Mouse (Mus musculus) heart, postnatal 0 days (tissue): Measurements from ENCODE around the gene Kdm5a. TPM values are rescaled to one million over a fixed set of nuclear protein-coding genes. Genes with fewer than 3 reads are reported as not detected.

Experiments
- ATAC-seq: fragments of 200-750 bp; cut with Nextera tagmentation; 2 replicates; pipeline ENCODE4 v1.8.0; 2017; ENCODE audit warnings: low read depth, moderate number of reproducible peaks, moderate library complexity; ENCODE audit not compliant: insufficient read depth
- DNase-seq: peaks from one replicate; pipeline ENCODE4 v3.0.0-alpha.2; 2016; ENCODE audit warnings: low spot score
- H3K27ac ChIP-seq: fragments of 300-500 bp; sonication (generic); 2 replicates; pipeline ENCODE4 v1.5.1; 2014; ENCODE audit warnings: low read depth, mild to moderate bottlenecking
- H3K27me3 ChIP-seq: fragments of 300-500 bp; sonication (generic); 2 replicates; pipeline ENCODE4 v1.6.1; 2014; ENCODE audit warnings: low read length, mixed read lengths; ENCODE audit not compliant: control insufficient read depth, insufficient read depth
- H3K36me3 ChIP-seq: fragments of 300-500 bp; sonication (generic); replicated peaks from 2 replicates; pipeline ENCODE4 v1.6.1; 2014; ENCODE audit warnings: low read length, mixed read lengths; ENCODE audit not compliant: control insufficient read depth, insufficient read depth
- H3K4me1 ChIP-seq: fragments of 300-500 bp; sonication (generic); 2 replicates; pipeline ENCODE4 v1.6.1; 2014; ENCODE audit warnings: antibody characterized with exemption; ENCODE audit not compliant: control insufficient read depth, insufficient read depth
- H3K4me2 ChIP-seq: fragments of 300-500 bp; sonication (generic); 2 replicates; pipeline ENCODE4 v1.6.1; 2014; ENCODE audit warnings: low read depth, mild to moderate bottlenecking, low read length, moderate library complexity
- H3K4me3 ChIP-seq: fragments of 300-500 bp; sonication (generic); 2 replicates; pipeline ENCODE4 v1.5.1; 2014; ENCODE audit warnings: low read depth, low read length
- H3K9ac ChIP-seq: fragments of 300-500 bp; sonication (generic); replicated peaks from 2 replicates; pipeline ENCODE4 v1.6.1; 2014; ENCODE audit warnings: low read depth, low read length, mixed read lengths
- H3K9me3 ChIP-seq: fragments of 300-500 bp; sonication (generic); replicated peaks from 2 replicates; pipeline ENCODE4 v1.6.1; 2016; ENCODE audit warnings: low read length; ENCODE audit not compliant: control insufficient read depth
- CTCF ChIP-seq: IDR thresholded peaks from 2 replicates; pipeline ENCODE4 v1.5.1; 2016; ENCODE audit warnings: antibody characterized with exemption, control low read depth, low read depth
- EP300 ChIP-seq: IDR thresholded peaks from 2 replicates; pipeline ENCODE4 v1.6.1; 2016; ENCODE audit warnings: antibody characterized with exemption, low read depth
- WGBS: fragments of 180-500 bp; shearing (Covaris S2); extraction: QIAGEN DNeasy Blood & Tissue Kit; methylation state at CpG from one replicate; pipeline ENCODE4 v1.1.7; 2014; 5-methylcytosine and 5-hydroxymethylcytosine counted together
- polyA plus RNA-seq: library from polyadenylated mRNA; unstranded; fragments of >200 nt; fragmentation: Nextera tagmentation; extraction: Ambion mirVana; gene quantifications from 2 replicates; pipeline ENCODE4 v1.2.1, GENCODE M21; 2015
- total RNA-seq: library from RNA; depleted of rRNA; stranded (reverse); fragments of >200 nt; gene quantifications from 2 replicates; pipeline ENCODE4 v1.2.3, GENCODE M21; 2014; ENCODE audit warnings: low replicate concordance

Gene Kdm5a
- total and polyA plus RNA-seq, 2 experiments from 2014 or later: 21.5 to 34.6 TPM

- WGBS: 76% methylated on average over 8 of the region's 8 CpGs
- Histone ChIP-seq H3K36me3 (peaks cover 7% of the 10 kb centered on the region; the same call in 1 of the 2 replicates), H3K27me3 (no peaks in the 10 kb centered on the region), H3K9ac (no peak overlapping the region), H3K4me1 (peaks cover 17% of the 10 kb centered on the region), H3K9me3 (no peaks in the 10 kb centered on the region), H3K4me2 (no peak overlapping the region), H3K27ac (no peak overlapping the region), H3K4me3 (no peak overlapping the region)
- DNase-seq (no peak), ATAC-seq (no peak)
- TF ChIP-seq CTCF: no peak
- TF ChIP-seq EP300: no peak
Measured at GRCm38 (mm10) chr6:120475288-120475687, 111.4 kb downstream of the Kdm5a start.

- DNase-seq (peak; percentile 4), ATAC-seq (no peak)
- WGBS: 49% methylated on average over 2 of the region's 2 CpGs
- Histone ChIP-seq H3K4me3 (no peak overlapping the region), H3K4me2 (no peak overlapping the region), H3K9me3 (no peaks in the 10 kb centered on the region), H3K27ac (no peak overlapping the region), H3K36me3 (peaks cover 7% of the 10 kb centered on the region; the same call in 1 of the 2 replicates), H3K27me3 (no peaks in the 10 kb centered on the region), H3K4me1 (peaks cover 3% of the 10 kb centered on the region; the same call in 1 of the 2 replicates), H3K9ac (no peak overlapping the region)
- no peak for TF ChIP-seq CTCF
- no peak for TF ChIP-seq EP300
Measured at GRCm38 (mm10) chr6:120479302-120479701, 115.4 kb downstream of the Kdm5a start.

- no peaks in the 10 kb centered on the region for H3K9me3 ChIP-seq
- no peak for ATAC-seq
- no peaks in the 10 kb centered on the region for H3K27me3 ChIP-seq
- no peak overlapping the region for H3K9ac ChIP-seq
- H3K4me2 ChIP-seq: no peak overlapping the region
- peaks cover 7% of the 10 kb centered on the region; the same call in 1 of the 2 replicates for H3K36me3 ChIP-seq
- DNase-seq: no peak
- TF ChIP-seq CTCF (no peak), EP300 (no peak)
- H3K4me3 ChIP-seq: no peak overlapping the region
- H3K27ac ChIP-seq: no peak overlapping the region
- peaks cover 3% of the 10 kb centered on the region; the same call in 1 of the 2 replicates for H3K4me1 ChIP-seq
- WGBS: 91% methylated on average over 5 of the region's 5 CpGs
Measured at GRCm38 (mm10) chr6:120480361-120480760, 116.4 kb downstream of the Kdm5a start.

- no peaks in the 10 kb centered on the region for H3K9me3 ChIP-seq
- H3K4me1 ChIP-seq: peaks cover 3% of the 10 kb centered on the region; the same call in 1 of the 2 replicates
- no peaks in the 10 kb centered on the region for H3K27me3 ChIP-seq
- ATAC-seq (no peak), DNase-seq (peak; percentile 4)
- no peak overlapping the region for H3K4me2 ChIP-seq
- TF ChIP-seq CTCF (0 out of 2 replicates have a peak, but pooled peaks have one; percentile 4), EP300 (no peak)
- no peak overlapping the region for H3K4me3 ChIP-seq
- no peak overlapping the region for H3K9ac ChIP-seq
- peaks cover 7% of the 10 kb centered on the region; the same call in 1 of the 2 replicates for H3K36me3 ChIP-seq
- no peak overlapping the region for H3K27ac ChIP-seq
- WGBS: 92% methylated on average over 6 of the region's 6 CpGs
Measured at GRCm38 (mm10) chr6:120481538-120481937, 117.6 kb downstream of the Kdm5a start.

GRCm38 (mm10) chr6:120482021-120482420, 118.1 kb downstream of the Kdm5a start:
- Histone ChIP-seq H3K4me2 (no peak overlapping the region), H3K4me3 (no peak overlapping the region), H3K9ac (no peak overlapping the region), H3K4me1 (peaks cover 3% of the 10 kb centered on the region; the same call in 1 of the 2 replicates), H3K27ac (no peak overlapping the region), H3K36me3 (peaks cover 7% of the 10 kb centered on the region; the same call in 1 of the 2 replicates), H3K27me3 (no peaks in the 10 kb centered on the region), H3K9me3 (no peaks in the 10 kb centered on the region)
- DNase-seq (no peak), ATAC-seq (no peak)
- 91% methylated on average over 14 of the region's 14 CpGs for WGBS
- TF ChIP-seq CTCF (no peak), EP300 (no peak)

GRCm38 (mm10) chr6:120482756-120483155, 118.8 kb downstream of the Kdm5a start:
- H3K4me2 ChIP-seq: peak overlapping the region; percentile 53
- no peaks in the 10 kb centered on the region for H3K9me3 ChIP-seq
- TF ChIP-seq CTCF (no peak), EP300 (no peak)
- H3K36me3 ChIP-seq: peaks cover 7% of the 10 kb centered on the region; the same call in 1 of the 2 replicates
- no peak for DNase-seq
- peak; percentile 44 for ATAC-seq
- H3K27me3 ChIP-seq: no peaks in the 10 kb centered on the region
- peaks cover 3% of the 10 kb centered on the region; the same call in 1 of the 2 replicates for H3K4me1 ChIP-seq
- H3K4me3 ChIP-seq: no peak overlapping the region
- no peak overlapping the region for H3K27ac ChIP-seq
- 26% methylated on average over 6 of the region's 6 CpGs for WGBS
- no peak overlapping the region for H3K9ac ChIP-seq
